Mouse (Mus musculus): ENCODE measurements around the gene Rom1. TPM values are rescaled to one million over a fixed set of nuclear protein-coding genes. Genes with fewer than 3 reads are reported as not detected.

Gene Rom1
- polyA plus RNA-seq, 1 experiment from 2014 or later: 2.4 TPM

DNA sequence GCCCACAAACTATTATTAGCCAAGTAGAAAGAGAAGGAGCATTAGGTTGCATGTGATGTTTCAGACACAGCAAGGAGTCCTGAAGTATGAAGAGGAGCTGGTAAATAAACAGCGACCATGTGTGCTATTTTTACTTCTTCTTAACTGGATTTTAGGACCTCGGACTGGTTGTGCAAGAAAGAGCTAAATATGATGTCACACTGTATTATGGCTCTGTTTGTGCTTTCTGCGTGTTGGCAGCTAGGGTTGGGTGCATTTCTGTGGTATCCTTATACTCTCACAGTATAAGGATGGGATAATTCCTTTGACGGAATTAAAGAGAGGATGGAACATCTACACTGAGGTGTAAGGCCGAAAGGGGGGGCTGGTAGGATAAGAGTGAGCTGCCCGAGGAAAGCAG is 16.1 kb upstream of the Rom1 start:
- 68% methylated on average over 6 of the region's 6 CpGs for WGBS (ENCODE audit: insufficient replicate concordance)
- Histone ChIP-seq H3K9ac (ENCODE audit: low read depth, low read length) (no peak overlapping the region; the same call in 1 of the 2 replicates), H3K27me3 (ENCODE audit: control insufficient read depth, insufficient read depth, low read depth, low read length) (no peaks in the 10 kb centered on the region), H3K4me2 (ENCODE audit: low read depth, low read length) (peak overlapping the region; percentile 80), H3K4me3 (ENCODE audit: low read depth, low read length) (peak overlapping the region; percentile 33), H3K27ac (ENCODE audit: low read length) (peak overlapping the region; percentile 98), H3K9me3 (replicated peaks; ENCODE audit: control insufficient read depth, low read length) (no peaks in the 10 kb centered on the region), H3K4me1 (ENCODE audit: control insufficient read depth, low read depth, low read length) (peaks cover 53% of the 10 kb centered on the region), H3K36me3 (ENCODE audit: control insufficient read depth, insufficient read depth) (peaks cover 45% of the 10 kb centered on the region)
- ATAC-seq (ENCODE audit: low read depth): no peak

DNA sequence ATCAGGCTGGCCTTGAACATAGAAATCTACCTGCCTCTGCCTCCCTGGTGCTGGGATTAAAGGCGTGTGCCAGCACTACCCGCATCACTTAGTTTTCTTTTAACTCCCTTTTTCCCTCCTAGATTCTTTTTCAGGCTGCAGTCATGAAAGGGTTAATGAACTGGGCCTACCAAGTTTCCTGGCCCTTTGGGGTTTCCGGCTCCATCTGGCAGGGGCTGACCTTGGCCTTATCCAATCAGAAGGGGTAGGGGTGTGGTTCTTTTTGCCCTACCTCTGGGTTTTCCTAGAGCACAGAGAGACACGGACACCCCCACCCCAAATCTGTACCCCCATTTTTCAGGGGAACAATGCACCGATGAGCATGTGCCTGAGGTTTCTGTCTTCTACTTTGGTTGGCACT is 15.6 kb upstream of the Rom1 start:
- Histone ChIP-seq H3K27ac (ENCODE audit: low read length) (peak overlapping the region; percentile 98), H3K4me3 (ENCODE audit: low read depth, low read length) (peak overlapping the region; percentile 33), H3K4me1 (ENCODE audit: control insufficient read depth, low read depth, low read length) (peaks cover 53% of the 10 kb centered on the region), H3K9ac (ENCODE audit: low read depth, low read length) (no peak overlapping the region; the same call in none of the 2 replicates), H3K27me3 (ENCODE audit: control insufficient read depth, insufficient read depth, low read depth, low read length) (no peaks in the 10 kb centered on the region), H3K36me3 (ENCODE audit: control insufficient read depth, insufficient read depth) (peaks cover 43% of the 10 kb centered on the region), H3K9me3 (replicated peaks; ENCODE audit: control insufficient read depth, low read length) (no peaks in the 10 kb centered on the region), H3K4me2 (ENCODE audit: low read depth, low read length) (peak overlapping the region; percentile 80)
- no peak for ATAC-seq (ENCODE audit: low read depth)
- 13% methylated on average over 5 of the region's 5 CpGs for WGBS (ENCODE audit: insufficient replicate concordance)

DNA sequence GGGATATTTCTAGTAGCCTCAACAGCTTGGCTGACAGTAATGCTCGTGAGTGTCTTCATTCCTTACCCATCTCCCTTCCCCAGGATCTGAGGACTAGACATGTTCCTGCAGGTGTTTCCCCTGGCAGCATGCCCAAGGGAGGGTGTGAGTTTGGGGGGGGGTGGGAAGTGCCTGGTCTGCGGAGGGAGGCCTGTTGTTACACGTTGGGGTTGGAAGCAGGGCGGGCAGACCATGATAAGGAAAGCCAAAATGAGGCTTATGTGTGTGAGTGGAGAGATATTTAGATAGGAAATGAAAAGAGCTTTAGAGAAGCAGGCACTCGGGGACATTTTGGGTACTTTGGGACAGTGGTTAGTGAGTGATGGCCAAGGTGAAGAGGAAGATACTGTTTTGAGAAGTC is 14.9 kb upstream of the Rom1 start:
- peaks cover 53% of the 10 kb centered on the region for H3K4me1 ChIP-seq (ENCODE audit: control insufficient read depth, low read depth, low read length)
- peak; percentile 25; the same call in 1 of the 2 replicates for ATAC-seq (ENCODE audit: low read depth)
- WGBS (ENCODE audit: insufficient replicate concordance): 10% methylated on average over 5 of the region's 5 CpGs
- H3K27ac ChIP-seq (ENCODE audit: low read length): peak overlapping the region; percentile 98
- no peaks in the 10 kb centered on the region for H3K27me3 ChIP-seq (ENCODE audit: control insufficient read depth, insufficient read depth, low read depth, low read length)
- H3K9me3 ChIP-seq (replicated peaks; ENCODE audit: control insufficient read depth, low read length): no peaks in the 10 kb centered on the region
- peaks cover 40% of the 10 kb centered on the region for H3K36me3 ChIP-seq (ENCODE audit: control insufficient read depth, insufficient read depth)
- H3K9ac ChIP-seq (ENCODE audit: low read depth, low read length): peak overlapping the region; percentile 96
- peak overlapping the region; percentile 78 for H3K4me3 ChIP-seq (ENCODE audit: low read depth, low read length)
- H3K4me2 ChIP-seq (ENCODE audit: low read depth, low read length): peak overlapping the region; percentile 80

DNA sequence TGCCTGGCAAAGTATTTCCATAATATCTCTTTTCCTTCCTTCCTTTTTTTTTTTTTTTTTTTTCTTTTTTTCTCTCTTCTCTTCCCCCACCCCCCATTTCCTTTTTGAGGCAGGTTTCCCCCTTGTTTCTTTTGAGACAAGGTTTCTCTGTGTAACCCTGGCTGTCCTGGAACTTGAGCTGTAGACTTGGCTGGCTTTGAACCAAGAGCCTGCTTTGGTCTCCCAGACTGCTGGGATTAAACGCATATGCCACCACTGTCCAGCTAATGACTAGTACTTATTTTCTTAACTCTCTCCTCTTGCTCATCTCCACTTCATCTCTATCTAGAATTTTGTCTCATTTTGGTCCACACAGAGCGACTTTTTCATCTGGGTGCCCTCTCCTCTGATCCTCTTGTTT is 13.9 kb upstream of the Rom1 start:
- H3K36me3 ChIP-seq (ENCODE audit: control insufficient read depth, insufficient read depth): peaks cover 31% of the 10 kb centered on the region
- WGBS (ENCODE audit: insufficient replicate concordance): 36% methylated on average over 2 of the region's 2 CpGs
- peak overlapping the region; percentile 98 for H3K27ac ChIP-seq (ENCODE audit: low read length)
- no peaks in the 10 kb centered on the region for H3K9me3 ChIP-seq (replicated peaks; ENCODE audit: control insufficient read depth, low read length)
- peak overlapping the region; percentile 78 for H3K4me3 ChIP-seq (ENCODE audit: low read depth, low read length)
- no peaks in the 10 kb centered on the region for H3K27me3 ChIP-seq (ENCODE audit: control insufficient read depth, insufficient read depth, low read depth, low read length)
- H3K4me1 ChIP-seq (ENCODE audit: control insufficient read depth, low read depth, low read length): peaks cover 53% of the 10 kb centered on the region
- no peak for ATAC-seq (ENCODE audit: low read depth)
- H3K9ac ChIP-seq (ENCODE audit: low read depth, low read length): peak overlapping the region; percentile 96
- H3K4me2 ChIP-seq (ENCODE audit: low read depth, low read length): peak overlapping the region; percentile 80

DNA sequence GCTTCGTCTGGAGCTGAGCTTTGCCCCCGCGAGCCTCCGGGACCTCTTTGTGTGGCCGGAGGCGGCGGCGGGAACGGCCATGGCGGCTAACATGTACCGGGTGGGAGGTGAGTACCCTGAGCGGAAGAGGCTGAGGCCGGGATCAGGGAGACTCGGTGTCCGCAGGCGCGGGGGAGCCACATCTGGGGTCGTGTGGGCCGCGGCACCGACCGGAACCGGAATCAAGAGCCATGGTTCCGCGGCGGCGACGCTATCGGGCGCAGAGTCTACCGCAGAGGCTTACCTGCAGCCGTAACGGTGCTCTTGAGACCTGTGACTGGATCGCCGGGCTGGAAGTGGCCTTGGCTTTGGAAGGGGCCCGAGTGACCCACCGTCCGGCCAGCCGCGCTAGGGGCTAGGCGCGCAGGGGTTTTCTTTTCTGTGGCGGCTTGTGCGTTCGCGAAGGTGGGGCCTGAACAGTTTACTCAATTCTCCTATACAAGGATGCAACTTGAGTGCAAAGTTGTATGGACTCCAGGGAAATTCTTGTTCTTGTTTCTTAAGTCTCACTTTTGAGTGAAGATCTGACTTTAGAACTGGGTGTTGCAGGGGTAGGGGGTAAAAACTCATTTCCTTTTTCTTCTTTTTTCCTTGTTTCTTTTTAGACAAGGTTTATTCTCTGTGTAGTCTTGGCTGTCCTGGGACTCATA is 13.3 kb upstream of the Rom1 start:
- peaks cover 52% of the 10 kb centered on the region for H3K4me1 ChIP-seq (ENCODE audit: control insufficient read depth, low read depth, low read length)
- H3K36me3 ChIP-seq (ENCODE audit: control insufficient read depth, insufficient read depth): peaks cover 29% of the 10 kb centered on the region
- peak; percentile 16 for ATAC-seq (ENCODE audit: low read depth)
- H3K27me3 ChIP-seq (ENCODE audit: control insufficient read depth, insufficient read depth, low read depth, low read length): no peaks in the 10 kb centered on the region
- peak overlapping the region; percentile 80 for H3K4me2 ChIP-seq (ENCODE audit: low read depth, low read length)
- peak overlapping the region; percentile 96 for H3K9ac ChIP-seq (ENCODE audit: low read depth, low read length)
- 0% methylated on average over 46 of the region's 46 CpGs for WGBS (ENCODE audit: insufficient replicate concordance)
- peak overlapping the region; percentile 78 for H3K4me3 ChIP-seq (ENCODE audit: low read depth, low read length)
- no peaks in the 10 kb centered on the region for H3K9me3 ChIP-seq (replicated peaks; ENCODE audit: control insufficient read depth, low read length)
- H3K27ac ChIP-seq (ENCODE audit: low read length): peak overlapping the region; percentile 98

DNA sequence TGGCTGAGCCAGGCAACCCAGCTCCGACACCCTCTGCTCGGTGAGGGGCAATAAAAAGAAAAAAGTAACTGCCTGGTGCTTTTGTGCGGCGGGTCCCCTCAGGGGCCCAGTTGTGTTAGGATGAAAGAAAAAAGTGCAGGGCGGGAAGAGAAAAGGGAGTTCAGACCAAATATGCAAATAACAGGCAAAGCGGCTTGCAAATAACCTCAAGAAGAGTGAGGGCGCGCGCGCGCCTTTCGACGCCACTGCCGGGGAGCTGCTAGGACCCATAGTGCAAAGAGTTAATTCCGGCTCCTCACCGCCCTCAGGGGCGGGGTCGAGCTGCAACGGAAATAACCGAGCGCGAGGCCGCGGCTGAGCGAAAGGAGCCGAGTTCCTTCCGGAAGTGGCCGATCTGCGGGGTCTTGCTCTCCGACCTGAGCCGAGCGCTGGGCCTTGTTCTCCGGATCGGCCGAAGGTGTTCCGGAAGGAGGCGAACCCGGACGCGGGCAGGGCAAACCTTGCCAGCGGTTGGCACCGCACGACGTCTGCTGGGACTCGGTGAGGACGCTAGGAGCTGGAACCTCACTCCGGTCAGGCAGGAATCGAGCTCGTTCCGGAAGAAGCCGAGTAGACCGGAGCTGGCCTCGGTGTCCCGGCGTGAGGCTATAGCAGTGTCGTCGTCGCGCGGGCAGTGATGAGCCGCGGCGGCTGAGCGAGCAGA is 12.5 kb upstream of the Rom1 start, which contains the start of gene Mta2:
TSS of gene Mta2 (plus strand) at position 361 of the 703 bp plus-strand sequence.
- Histone ChIP-seq H3K27me3 (ENCODE audit: control insufficient read depth, insufficient read depth, low read depth, low read length) (no peaks in the 10 kb centered on the region), H3K36me3 (ENCODE audit: control insufficient read depth, insufficient read depth) (peaks cover 24% of the 10 kb centered on the region)

DNA sequence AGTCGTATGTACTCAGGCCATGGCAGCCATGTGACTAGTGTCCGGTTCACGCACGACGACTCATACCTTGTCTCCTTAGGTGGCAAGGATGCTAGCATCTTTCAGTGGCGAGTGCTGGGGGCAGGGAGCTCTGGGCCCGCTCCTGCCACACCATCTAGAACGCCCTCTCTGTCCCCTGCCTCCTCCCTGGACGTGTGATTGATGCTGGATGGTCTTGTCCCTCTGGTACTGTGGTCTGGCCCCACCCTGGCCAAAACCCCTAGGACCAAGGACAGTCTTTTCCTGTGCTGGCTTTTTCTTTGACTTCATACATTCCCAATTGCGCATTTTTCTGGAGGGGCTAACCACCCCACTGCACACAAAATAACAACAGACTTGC is 12.0 kb upstream of the Rom1 start:
- Histone ChIP-seq H3K27ac (ENCODE audit: low read length) (peak overlapping the region; percentile 98), H3K9me3 (replicated peaks; ENCODE audit: control insufficient read depth, low read length) (no peaks in the 10 kb centered on the region), H3K27me3 (ENCODE audit: control insufficient read depth, insufficient read depth, low read depth, low read length) (no peaks in the 10 kb centered on the region), H3K36me3 (ENCODE audit: control insufficient read depth, insufficient read depth) (peaks cover 21% of the 10 kb centered on the region), H3K4me3 (ENCODE audit: low read depth, low read length) (peak overlapping the region; percentile 78), H3K9ac (ENCODE audit: low read depth, low read length) (peak overlapping the region; percentile 96), H3K4me1 (ENCODE audit: control insufficient read depth, low read depth, low read length) (peaks cover 41% of the 10 kb centered on the region), H3K4me2 (ENCODE audit: low read depth, low read length) (peak overlapping the region; percentile 80)
- WGBS (ENCODE audit: insufficient replicate concordance): 49% methylated on average over 10 of the region's 10 CpGs
- ATAC-seq (ENCODE audit: low read depth): no peak

More for the DNA sequence above, 12.5 kb upstream of the Rom1 start, which contains the start of gene Mta2:
- Histone ChIP-seq H3K4me2 (ENCODE audit: low read depth, low read length) (peak within 1 kb of the TSS; percentile 80), H3K4me1 (ENCODE audit: control insufficient read depth, low read depth, low read length) (peaks cover 46% of the 10 kb centered on the region), H3K9ac (ENCODE audit: low read depth, low read length) (peak within 1 kb of the TSS; percentile 96), H3K4me3 (ENCODE audit: low read depth, low read length) (peak within 1 kb of the TSS; percentile 78), H3K27ac (ENCODE audit: low read length) (peak within 1 kb of the TSS; percentile 98), H3K9me3 (replicated peaks; ENCODE audit: control insufficient read depth, low read length) (no peaks in the 10 kb centered on the region)
- under 1% methylated on average over 64 of the region's 64 CpGs for WGBS (ENCODE audit: insufficient replicate concordance)
- peak; percentile 93 for ATAC-seq (ENCODE audit: low read depth)

DNA sequence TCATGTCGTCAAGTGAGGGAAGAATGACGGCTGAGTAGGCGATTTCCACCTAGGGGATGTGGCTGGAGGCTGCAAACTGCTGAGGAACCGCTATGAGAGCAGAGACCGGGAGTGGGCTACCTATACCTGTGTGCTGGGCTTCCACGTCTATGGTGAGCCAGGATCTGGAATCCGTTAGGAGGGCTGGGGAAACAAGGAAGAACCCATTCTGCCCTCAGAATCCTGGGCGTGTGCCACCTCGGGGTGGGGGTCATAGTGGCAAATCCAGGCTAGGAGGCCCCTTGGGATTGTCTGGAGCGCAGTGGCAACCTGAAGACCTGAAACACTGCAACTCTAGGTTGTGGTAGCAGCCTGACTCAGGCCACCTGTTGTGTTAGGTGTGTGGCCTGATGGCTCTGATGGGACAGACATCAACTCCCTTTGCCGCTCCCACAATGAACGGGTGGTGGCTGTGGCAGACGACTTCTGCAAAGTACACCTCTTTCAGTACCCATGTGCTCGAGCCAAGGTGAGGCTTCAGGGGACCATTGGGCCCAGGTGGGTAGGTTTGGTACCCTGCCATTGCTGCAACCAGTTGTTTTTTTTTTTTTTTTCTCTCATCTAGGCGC is 11.5 kb upstream of the Rom1 start:
- Histone ChIP-seq H3K27ac (ENCODE audit: low read length) (no peak overlapping the region), H3K4me1 (ENCODE audit: control insufficient read depth, low read depth, low read length) (peaks cover 36% of the 10 kb centered on the region), H3K4me2 (ENCODE audit: low read depth, low read length) (peak overlapping the region; percentile 80), H3K27me3 (ENCODE audit: control insufficient read depth, insufficient read depth, low read depth, low read length) (no peaks in the 10 kb centered on the region), H3K9ac (ENCODE audit: low read depth, low read length) (no peak overlapping the region), H3K9me3 (replicated peaks; ENCODE audit: control insufficient read depth, low read length) (no peaks in the 10 kb centered on the region), H3K4me3 (ENCODE audit: low read depth, low read length) (no peak overlapping the region), H3K36me3 (ENCODE audit: control insufficient read depth, insufficient read depth) (peaks cover 16% of the 10 kb centered on the region)
- no peak for ATAC-seq (ENCODE audit: low read depth)
- 78% methylated on average over 15 of the region's 15 CpGs for WGBS (ENCODE audit: insufficient replicate concordance)
